Mouse (Mus musculus) lung, postnatal 25 days (tissue): ENCODE measurements around the gene Rtkn2.

Experiments used
- DNase-seq: peaks from one replicate; pipeline ENCODE4 v3.0.0; 2022; ENCODE audit warnings: low spot score

The Rtkn2 gene

DNA sequence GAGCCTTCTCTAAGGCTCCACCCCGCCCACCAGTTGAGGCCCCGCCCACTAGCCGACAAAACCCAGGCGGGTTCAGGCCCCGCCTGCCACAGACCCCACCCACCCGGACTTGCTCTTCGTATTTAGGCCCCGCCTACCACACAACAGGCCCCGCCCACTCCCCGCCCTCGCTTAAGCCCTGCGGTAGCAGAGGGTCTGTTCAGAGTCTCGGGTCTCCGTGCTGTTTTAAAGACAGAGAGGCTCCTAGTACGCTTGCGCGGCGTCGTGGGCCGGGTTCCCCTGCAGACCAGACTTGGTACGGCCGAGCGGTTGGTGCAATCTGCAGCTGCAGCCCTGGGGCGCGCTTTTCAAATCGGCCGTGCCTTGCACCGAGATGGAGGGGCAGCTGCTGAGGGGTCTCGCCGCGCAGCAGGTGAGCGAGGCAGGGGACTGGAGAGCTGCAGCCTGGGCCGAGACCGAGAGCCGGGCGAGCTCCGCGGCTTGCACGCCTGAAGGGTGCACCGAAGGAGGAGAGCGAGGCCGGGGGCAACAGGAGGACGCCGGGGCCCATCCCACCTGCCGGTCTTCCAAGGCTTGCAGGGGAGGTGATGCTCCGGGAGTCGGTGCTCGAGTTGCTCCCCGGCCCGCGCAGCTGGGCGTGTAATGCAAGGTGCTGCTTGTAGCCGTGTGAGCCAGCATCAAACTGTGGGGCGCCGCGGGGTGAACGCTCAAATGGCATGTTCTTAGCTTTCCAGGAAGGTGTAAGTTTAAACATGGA, at the start of gene Rtkn2:
Gene Rtkn2, plus strand, starts transcription at position 170 of the 757 bp plus-strand sequence.
- DNase-seq = peak; percentile 89

DNA sequence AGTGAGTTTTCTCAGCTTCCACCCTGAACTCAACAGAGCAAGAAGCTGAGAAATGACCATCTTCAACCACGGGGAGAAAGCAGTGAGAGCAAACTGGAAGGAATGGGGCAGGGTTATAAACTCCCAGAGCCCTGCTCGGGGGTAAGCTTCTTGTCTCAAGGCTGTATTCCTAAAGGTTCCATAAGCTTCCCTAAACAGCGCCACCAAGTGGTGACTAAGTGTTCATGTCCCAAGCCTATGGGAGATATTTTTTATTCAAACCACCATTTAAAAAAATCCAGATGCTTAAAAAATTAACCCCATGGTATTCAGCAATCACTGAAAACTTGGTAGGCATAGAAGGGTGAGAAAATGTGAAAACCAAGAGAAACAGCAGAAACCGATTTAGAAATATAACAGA, 48.0 kb upstream of the Rtkn2 start:
- DNase-seq = no peak

DNA sequence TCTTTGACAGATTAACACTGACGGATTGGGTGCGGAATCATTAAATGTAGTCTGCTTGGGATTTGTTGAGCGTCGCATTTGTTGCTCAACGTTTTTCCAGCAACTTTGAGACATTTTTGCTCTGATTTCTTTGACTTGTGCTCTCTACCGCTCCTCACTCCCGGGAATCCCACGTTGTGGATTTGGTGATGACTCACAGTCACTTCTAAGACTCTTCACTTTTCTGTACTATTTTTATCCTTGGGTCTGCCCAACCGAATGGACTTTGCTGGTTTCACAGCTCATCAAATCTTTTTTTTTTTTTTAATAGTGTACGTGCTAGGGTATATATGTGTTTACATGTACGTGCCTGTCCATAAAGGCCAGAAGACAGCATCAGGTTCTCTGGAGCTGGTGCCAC, 46.6 kb upstream of the Rtkn2 start:
- no peak for DNase-seq

DNA sequence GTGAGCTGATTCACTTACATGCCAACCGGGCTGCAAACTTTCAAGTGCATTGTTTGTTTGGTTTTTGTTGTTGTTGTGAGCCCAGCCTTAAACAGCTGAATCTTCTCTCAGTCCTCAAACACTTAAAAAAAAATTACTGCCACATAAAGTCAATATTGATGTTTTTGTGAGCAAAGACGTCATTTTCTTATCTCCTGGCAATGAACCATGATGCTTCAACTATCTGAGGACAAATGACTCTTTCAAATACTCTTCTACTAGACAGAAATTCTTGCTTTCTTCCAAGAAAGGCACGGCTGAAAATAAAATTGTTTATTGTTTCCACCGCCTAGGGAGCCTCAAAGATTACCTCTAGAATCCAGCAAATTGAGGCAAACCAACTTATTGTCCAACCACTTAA, 42.4 kb upstream of the Rtkn2 start:
- no peak for DNase-seq

DNA sequence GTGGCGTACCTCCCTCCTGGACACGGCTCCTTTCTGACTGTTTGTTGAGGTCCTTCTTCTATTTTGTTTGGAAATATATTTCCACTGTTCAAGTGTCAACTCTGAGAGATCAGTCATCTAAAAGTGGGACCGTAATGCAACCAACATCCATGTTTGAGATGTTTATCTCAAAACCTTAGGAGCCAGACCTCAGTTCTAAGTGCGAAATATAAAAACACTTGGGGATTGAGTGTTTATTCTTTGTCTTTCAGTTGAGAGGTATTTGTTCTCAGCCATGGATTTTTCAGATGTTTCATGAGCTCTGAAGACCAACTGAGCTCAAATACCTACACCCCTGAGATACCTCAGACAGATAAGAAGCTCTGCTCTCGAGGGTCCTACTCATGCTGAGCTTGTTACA, 41.6 kb upstream of the Rtkn2 start:
- peak; percentile 23 for DNase-seq

DNA sequence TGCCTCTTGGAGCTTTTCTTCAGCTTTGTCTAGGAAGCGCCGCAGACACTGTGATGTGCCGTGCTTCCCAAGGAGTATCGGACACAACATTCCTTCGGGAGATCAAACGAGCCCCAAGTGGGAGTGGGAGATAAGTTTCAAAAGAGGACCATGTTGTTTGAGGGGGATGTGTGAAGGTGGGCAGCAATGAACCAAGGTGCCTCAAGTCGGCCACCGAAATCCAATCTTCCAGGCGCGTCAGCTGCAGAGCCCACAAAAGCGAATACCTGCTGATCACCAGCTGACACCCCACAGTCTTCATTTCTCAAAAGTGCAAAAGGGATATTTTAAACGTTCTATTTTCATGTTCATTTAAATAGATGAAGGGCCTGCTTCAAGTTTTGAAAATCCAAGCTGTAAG, 39.8 kb upstream of the Rtkn2 start:
- no peak for DNase-seq

DNA sequence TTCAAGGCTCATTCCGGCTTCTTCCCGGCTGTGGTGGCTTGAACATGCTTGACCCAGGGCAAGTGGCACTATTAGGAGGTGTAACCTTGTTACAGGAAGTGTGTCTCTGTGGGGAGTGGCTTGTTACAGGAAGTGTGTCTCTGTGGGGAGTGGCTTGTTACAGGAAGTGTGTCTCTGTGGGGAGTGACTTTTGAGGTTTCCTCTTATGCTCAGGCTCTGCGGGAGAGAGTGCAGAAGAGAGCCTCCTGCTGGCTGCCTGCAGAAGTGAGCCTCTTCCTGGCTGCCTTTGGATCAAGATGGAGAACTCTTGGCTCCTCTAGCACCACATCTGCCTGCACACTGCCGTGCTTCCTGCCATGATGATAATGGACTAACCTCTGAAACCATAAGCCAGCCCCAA, 35.9 kb upstream of the Rtkn2 start:
- DNase-seq = no peak

DNA sequence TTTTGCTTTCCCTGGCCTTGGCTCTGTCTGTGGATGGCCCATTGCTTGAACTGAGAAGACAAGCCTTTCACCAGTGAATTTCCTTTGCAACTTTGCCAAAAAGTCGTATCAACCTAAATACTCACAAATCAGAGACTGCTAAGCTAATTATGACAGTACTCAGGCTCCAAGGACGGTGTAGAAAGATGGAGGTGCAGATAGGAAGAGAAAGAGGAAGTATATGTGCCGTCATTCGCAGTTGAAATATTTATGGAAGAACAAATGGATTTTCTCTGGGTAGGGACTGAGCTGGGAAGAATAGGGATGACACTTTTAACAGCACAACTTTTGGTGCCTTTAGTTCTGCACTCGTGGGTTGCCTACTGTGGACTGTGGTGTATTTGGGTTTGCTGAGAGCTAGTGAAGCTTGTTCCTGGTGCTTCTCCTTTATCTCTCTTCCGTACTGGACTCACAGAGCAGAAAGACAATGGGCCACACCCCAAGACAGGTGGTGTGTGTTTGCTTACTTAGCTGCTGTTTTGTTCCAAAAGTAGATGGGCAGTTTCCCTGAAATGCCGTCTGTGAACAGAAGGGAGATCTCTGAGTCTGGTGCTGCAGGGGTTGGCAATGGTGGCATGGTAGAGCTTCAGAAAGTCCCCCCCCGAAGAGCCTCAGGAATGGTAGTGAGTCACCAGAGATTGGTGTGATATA, 29.2 kb upstream of the Rtkn2 start:
- DNase-seq = no peak

DNA sequence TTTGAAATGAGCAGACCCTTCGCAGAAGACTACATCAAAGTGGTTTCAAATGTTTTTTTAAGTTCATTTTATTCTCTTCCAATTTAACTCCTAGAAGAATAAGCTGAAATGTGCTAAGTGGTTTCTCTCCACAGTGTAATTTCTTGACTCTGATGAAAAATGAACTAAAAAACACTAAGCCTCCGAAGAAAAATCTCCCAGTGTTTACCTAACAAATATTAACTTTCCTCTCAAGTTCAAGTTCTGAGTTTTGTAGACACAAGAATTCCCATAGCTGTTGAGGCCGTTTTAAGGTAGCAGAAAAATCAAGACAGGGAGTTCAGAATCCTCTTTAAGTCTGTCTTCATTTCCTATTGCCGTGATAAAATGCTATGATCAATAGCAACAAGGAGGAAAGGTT, 27.7 kb upstream of the Rtkn2 start:
- peak; percentile 29 for DNase-seq

DNA sequence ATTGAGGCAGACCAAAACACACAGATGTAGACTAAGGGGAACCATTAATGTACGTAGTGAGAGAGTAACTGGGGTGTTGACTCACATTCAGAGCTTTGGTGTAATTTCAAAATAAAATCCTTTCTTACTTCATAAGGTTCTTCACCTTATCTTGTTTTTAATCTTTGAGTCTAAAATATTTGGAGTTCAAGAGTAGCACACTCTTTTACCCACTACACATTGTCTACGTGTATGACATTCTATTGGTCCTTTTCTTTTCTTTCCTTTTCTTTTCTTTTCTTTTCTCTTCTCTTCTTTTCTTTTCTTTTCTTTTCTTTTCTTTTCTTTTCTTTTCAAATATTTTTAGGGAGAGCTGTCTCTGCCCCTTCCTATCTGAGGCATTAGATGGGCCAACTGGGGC, 23.4 kb upstream of the Rtkn2 start:
- no peak for DNase-seq

DNA sequence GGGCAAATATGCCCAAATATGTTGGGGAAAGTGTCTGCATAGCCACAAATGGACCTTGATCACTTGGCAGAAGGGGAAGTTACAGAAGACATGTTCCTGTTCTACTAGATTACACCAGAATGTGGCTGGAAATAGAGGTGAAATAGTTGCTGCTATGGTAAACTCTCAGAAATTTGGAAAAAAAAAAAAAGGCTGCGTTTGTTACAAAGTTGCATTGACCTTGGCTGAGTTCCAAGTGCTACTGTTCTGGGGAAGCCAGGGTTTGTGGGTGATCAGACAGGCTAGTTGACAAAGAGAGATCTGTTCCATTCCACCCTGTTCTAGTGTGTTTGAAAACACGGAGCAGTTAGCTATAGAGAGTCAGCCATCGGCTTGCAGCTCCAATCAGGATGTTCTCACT, 19.4 kb upstream of the Rtkn2 start:
- DNase-seq = no peak

DNA sequence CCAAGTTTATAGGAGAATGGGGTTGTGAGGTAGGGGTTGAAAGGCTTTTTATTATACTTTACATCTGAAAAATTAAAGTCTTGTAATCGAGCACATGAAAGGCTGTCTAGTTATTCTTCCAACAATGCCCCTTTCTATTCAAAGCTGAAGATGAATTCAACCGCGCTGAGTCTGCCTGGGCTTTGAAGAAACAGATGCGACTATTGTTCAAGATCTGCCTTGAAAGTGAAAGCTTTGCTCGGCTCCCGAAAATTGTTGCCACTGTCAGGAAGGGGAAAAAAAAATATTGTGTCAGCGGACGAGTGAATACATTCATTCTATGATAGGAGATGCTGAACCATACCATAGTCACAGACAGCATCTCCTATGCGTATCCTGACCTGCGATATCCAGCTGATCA, 16.9 kb upstream of the Rtkn2 start:
- DNase-seq = no peak

DNA sequence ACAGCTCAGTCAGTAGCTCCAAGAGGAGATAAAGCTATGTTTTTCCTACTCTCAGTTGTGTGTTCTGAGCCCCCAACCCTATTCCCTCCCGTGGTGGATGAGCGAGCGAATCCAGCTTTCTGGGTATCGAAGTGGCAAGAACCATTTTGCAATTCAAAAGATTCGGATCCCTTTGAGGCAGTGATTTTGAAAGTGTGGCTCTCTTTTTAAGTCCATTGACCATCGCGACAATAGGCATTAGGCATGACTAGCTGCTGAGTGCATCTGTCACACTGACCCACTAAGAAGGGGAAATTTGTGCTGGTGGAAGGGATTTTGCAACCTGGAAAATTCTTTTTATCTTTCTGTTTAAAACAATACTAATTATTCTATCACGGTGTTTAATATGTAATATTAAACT, 15.3 kb upstream of the Rtkn2 start:
- no peak for DNase-seq

DNA sequence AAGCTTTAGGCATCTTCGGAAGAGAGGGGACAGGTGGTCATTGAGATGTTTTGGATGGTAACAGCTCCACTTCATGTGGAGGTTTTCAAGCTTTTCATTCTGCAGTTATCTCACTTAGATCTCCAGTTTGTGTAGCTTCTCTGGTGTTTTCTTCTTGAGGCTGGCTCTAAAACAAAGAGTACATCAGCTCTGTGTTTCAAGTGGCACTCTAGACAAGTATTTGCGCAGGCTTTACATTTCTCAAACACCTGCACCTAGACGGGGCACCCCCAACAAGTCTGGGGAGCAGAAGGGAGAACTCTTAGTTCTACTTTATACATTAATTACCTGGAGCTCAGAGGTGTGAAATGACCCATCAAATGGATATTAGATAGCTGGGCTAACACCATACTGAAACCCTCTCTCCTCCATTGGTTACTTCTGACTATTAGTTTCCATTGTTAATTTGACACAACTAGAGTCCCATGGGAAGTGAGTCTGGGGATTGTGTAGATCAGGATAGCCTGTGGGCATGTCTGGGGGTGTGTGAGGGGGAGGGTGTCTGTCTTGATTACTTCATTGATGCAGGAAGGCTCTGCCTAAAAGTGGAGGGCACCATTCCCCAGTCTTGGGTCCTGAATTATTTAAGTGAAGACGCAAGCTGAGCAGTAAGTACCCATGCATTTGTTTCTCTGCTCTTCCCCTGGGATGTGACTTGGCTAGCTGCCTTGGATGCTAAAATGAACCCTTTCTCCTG, 14.0 kb upstream of the Rtkn2 start:
- peak; percentile 55 for DNase-seq

DNA sequence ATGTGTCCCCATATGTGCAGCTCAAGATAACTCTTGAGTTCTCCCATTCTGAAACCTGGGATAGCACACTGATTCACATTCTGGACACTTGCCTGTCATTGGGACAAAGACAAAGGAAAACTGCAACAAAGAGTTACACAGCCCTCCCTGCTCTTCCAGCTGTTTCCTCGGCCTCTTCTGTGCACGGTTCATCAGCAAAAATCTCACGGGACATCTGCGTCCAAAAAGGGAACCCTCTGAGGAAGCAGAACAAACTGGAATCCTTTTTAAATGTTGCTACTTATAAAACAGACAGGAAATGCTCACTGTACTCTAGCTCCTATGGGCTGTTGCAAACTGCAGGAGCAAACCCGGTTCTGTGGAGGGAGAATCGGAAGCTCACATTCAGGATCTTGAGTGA, 13.3 kb upstream of the Rtkn2 start:
- DNase-seq = no peak

DNA sequence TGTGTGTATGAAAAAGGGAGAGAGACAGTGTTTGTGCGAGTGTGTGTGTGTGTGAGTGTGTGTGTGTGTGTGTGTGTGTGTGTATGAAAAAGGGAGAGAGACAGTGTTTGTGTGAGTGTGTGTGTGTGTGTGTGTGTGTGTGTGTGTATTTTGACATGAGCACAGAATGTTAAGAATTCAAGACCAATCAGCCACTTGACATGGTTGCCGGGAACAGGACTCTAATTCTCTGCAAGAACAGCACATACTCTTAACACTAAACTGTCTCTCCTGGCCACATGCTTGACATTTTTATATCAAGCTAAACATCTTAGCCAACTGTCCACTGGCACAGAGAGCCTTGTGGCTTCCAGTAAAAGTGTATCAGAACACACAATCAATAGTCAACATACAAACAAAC, 12.4 kb upstream of the Rtkn2 start:
- DNase-seq = no peak

DNA sequence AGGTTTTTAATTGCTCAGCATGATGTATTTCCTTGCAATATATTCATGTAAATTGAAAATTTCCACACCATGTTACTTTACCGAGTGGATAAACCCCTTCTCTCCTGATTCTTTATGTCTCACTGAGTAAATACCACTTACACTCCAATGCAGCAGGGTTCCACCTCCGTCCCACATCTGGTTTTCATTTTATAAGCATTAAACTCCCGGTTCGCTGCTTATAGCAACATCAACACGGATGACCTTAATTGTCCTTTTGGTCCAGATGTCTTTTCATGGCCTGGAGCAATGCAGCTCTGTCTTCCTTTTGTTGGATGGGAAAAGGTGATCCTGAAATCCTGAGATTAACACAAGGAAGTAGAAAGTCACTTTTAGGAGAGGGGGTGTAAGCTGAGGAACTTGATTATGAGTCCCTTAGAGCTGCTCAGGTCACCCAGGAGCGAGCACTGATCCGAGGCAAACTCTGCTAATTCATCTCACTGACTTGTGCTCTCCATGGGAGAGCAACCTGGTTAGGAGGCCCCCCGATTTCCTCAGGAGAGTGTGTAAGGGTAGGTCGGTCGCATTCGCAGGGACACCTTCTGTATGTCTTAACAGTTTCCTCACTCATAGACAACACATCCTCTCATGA, 8.1 kb upstream of the Rtkn2 start:
- no peak for DNase-seq

DNA sequence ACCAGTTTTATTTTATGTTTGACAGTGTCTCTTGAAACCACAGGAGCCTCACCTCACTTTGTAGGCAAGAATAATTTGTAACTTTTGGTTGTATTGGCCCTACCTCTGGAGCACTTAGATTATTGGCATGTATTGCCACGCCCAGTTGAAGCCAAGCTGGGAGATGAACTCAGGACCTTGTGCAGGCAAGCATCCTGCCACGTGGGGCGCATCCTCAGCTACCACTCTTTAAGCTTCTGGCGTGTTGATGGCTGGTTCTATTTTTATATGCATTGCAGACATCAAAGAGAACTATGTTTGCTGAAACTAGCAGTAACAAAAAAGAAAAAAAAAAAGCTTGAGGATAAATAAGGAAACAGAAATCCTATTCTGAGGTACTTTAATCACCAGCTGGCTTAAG, 2.1 kb upstream of the Rtkn2 start:
- no peak for DNase-seq

DNA sequence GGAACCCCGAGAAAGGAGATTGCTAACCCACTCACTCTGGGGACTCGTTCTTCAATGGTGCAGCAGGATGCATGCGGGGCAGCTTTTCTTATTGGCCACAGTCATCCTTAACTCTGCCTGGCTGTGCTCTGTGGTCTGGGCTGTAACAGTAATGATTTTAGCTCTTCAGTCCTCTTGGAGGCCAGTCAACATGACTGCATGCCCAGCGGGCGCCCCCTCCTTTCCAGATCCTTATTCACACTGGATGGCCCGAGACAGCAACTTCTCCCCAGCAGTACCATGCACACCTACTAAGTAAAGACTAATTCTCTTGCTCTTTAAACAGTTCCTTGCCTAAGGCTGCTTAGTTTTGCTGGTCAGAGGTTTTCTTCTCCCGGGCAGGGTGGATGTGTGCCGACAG, 4.4 kb downstream of the Rtkn2 start:
- no peak for DNase-seq

DNA sequence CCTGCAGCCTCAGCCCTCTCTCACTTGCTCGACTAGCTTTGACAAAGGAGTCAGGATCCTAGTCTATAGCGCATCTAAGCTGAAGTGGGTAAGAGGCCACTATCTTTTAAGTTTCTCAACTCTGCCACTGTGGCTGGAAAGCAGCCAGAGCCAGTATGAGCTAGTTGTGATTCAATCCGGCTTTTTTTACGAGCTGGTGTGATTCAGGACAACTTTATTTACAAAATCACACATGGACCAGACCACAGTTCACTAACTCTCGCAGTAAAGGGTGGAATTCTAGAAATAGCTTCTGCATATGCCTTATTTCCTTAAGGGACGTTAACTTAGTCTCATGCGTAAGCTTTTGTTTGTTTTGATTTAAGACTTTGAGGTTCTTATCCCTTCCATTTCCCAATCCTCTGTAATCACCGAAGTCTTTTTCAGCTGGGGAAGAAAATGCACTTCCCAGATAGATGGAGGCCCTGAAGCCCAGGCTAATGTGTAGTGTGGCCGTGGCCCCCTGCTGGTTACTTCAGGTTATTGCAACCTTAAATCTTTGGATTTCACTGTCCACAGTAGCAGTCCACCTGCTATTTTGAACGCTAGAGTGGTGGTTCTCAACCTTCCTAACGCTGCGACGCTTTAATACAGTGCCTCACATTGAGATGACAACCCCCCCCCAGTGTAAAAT, 5.0 kb downstream of the Rtkn2 start:
- DNase-seq = peak; percentile 71

DNA sequence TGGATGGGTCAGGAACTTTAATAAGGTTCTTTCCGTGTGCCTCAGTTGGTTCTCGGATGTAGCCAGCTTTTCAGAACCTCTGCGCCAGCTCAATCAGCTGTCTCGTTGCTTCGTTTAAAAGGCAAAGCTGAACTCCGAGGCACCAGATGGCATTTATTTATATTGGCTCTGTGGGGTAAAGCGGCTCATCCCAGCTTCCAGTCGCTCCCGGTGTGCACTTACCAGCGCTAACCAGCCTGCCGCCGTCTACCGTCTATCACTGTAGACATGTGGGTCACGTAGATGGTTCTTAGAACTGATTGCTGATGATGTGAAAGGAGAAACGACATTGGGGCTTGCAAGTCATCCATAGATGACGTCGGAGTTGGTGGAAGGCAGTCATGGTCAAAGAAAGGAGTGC, 5.7 kb downstream of the Rtkn2 start:
- DNase-seq = no peak

DNA sequence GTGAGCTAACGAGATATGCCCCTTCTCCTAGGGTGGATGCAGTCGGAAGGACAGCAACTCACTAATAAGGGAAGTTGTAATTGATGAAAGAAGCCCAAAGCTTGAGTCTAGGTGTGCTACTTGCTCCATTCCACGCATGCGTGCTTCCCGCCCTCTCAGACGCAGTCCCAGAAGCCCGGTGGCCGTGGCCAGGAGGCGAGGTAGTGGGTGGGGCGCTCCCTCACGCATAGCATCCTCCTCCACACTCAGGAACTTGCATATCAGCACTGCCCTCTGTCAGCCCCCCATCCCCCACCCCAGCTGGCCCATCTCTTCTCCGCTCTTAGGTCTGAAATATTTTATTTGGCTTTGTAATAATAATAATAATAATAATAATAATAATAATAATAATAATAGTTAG, 16.0 kb downstream of the Rtkn2 start:
- no peak for DNase-seq
